Mouse (Mus musculus): ENCODE results near the gene Shisal2a. TPM values are rescaled to one million over a fixed set of nuclear protein-coding genes. Genes with fewer than 3 reads are reported as not detected.
A peak's percentile ranks its signal among the peaks of the same experiment; 100 is the strongest.

The Shisal2a gene
- polyA plus RNA-seq, 1 experiment from 2014 or later, result 0.55 TPM

GRCm38 (mm10) chr4:108406138-108406860 lies 23.1 kb upstream of the Shisal2a start:
- ATAC-seq (ENCODE audit: low read depth), result peak; percentile 79
- no peaks in the 10 kb centered on the region for H3K27me3 ChIP-seq (ENCODE audit: control insufficient read depth, insufficient read depth, low read depth, low read length)
- peak overlapping the region; percentile 56 for H3K4me3 ChIP-seq (ENCODE audit: low read length)
- peaks cover 11% of the 10 kb centered on the region for H3K4me1 ChIP-seq (replicated peaks; ENCODE audit: control insufficient read depth, insufficient read depth, low read length)
- H3K27ac ChIP-seq (ENCODE audit: low read length), result peak overlapping the region; percentile 72
- WGBS, result 1% methylated on average over 52 of the region's 52 CpGs
- no peaks in the 10 kb centered on the region for H3K9me3 ChIP-seq (ENCODE audit: control insufficient read depth, low read length)
- H3K4me2 ChIP-seq (ENCODE audit: low read depth, low read length), result peak overlapping the region; percentile 65
- H3K9ac ChIP-seq (ENCODE audit: low read length), result peak overlapping the region; percentile 81
- H3K36me3 ChIP-seq (ENCODE audit: control insufficient read depth, insufficient read depth, low read length), result 0 out of 2 replicates have a peak, but pooled peaks cover 3% of the 10 kb centered on the region

- peak overlapping the region; percentile 81 for H3K9ac ChIP-seq (ENCODE audit: low read length)
- H3K27me3 ChIP-seq (ENCODE audit: control insufficient read depth, insufficient read depth, low read depth, low read length), result no peaks in the 10 kb centered on the region
- H3K27ac ChIP-seq (ENCODE audit: low read length), result peak overlapping the region; percentile 72
- H3K4me1 ChIP-seq (replicated peaks; ENCODE audit: control insufficient read depth, insufficient read depth, low read length), result peaks cover 11% of the 10 kb centered on the region
- peak; percentile 90 for ATAC-seq (ENCODE audit: low read depth)
- H3K9me3 ChIP-seq (ENCODE audit: control insufficient read depth, low read length), result no peaks in the 10 kb centered on the region
- peak overlapping the region; percentile 65 for H3K4me2 ChIP-seq (ENCODE audit: low read depth, low read length)
- H3K36me3 ChIP-seq (ENCODE audit: control insufficient read depth, insufficient read depth, low read length), result peaks cover 3% of the 10 kb centered on the region; the same call in 1 of the 2 replicates
- H3K4me3 ChIP-seq (ENCODE audit: low read length), result peak overlapping the region; percentile 56
- 46% methylated on average over 3 of the region's 3 CpGs for WGBS
Measured at GRCm38 (mm10) chr4:108405766-108406137, 22.6 kb upstream of the Shisal2a start.

- H3K4me3 ChIP-seq (ENCODE audit: low read length), result no peak overlapping the region
- H3K36me3 ChIP-seq (ENCODE audit: control insufficient read depth, insufficient read depth, low read length), result peaks cover 12% of the 10 kb centered on the region; the same call in 1 of the 2 replicates
- H3K4me1 ChIP-seq (replicated peaks; ENCODE audit: control insufficient read depth, insufficient read depth, low read length), result peaks cover 11% of the 10 kb centered on the region
- H3K9ac ChIP-seq (ENCODE audit: low read length), result no peak overlapping the region
- ATAC-seq (ENCODE audit: low read depth), result no peak
- WGBS, result 89% methylated on average over 8 of the region's 8 CpGs
- no peak overlapping the region for H3K27ac ChIP-seq (ENCODE audit: low read length)
- H3K27me3 ChIP-seq (ENCODE audit: control insufficient read depth, insufficient read depth, low read depth, low read length), result no peaks in the 10 kb centered on the region
- no peaks in the 10 kb centered on the region for H3K9me3 ChIP-seq (ENCODE audit: control insufficient read depth, low read length)
- no peak overlapping the region for H3K4me2 ChIP-seq (ENCODE audit: low read depth, low read length)
Measured at GRCm38 (mm10) chr4:108403861-108404635, 20.9 kb upstream of the Shisal2a start.

- Histone ChIP-seq H3K4me1 (replicated peaks; ENCODE audit: control insufficient read depth, insufficient read depth, low read length) (no peaks in the 10 kb centered on the region), H3K4me2 (ENCODE audit: low read depth, low read length) (no peak overlapping the region), H3K36me3 (ENCODE audit: control insufficient read depth, insufficient read depth, low read length) (peaks cover 12% of the 10 kb centered on the region; the same call in 1 of the 2 replicates), H3K27me3 (ENCODE audit: control insufficient read depth, insufficient read depth, low read depth, low read length) (no peaks in the 10 kb centered on the region), H3K4me3 (ENCODE audit: low read length) (no peak overlapping the region), H3K27ac (ENCODE audit: low read length) (no peak overlapping the region), H3K9ac (ENCODE audit: low read length) (no peak overlapping the region), H3K9me3 (ENCODE audit: control insufficient read depth, low read length) (no peaks in the 10 kb centered on the region)
- ATAC-seq (ENCODE audit: low read depth), result no peak
- 85% methylated on average over 10 of the region's 10 CpGs for WGBS
Measured at GRCm38 (mm10) chr4:108400395-108400794, 17.2 kb upstream of the Shisal2a start.

- H3K36me3 ChIP-seq (ENCODE audit: control insufficient read depth, insufficient read depth, low read length), result no peaks in the 10 kb centered on the region
- H3K4me2 ChIP-seq (ENCODE audit: low read depth, low read length), result no peak overlapping the region
- H3K4me1 ChIP-seq (replicated peaks; ENCODE audit: control insufficient read depth, insufficient read depth, low read length), result no peaks in the 10 kb centered on the region
- no peak overlapping the region for H3K9ac ChIP-seq (ENCODE audit: low read length)
- H3K27me3 ChIP-seq (ENCODE audit: control insufficient read depth, insufficient read depth, low read depth, low read length), result no peaks in the 10 kb centered on the region
- no peak overlapping the region for H3K4me3 ChIP-seq (ENCODE audit: low read length)
- no peaks in the 10 kb centered on the region; the same call in 1 of the 2 replicates for H3K9me3 ChIP-seq (ENCODE audit: control insufficient read depth, low read length)
- ATAC-seq (ENCODE audit: low read depth), result no peak
- no peak overlapping the region for H3K27ac ChIP-seq (ENCODE audit: low read length)
Measured at GRCm38 (mm10) chr4:108394236-108394635, 11.1 kb upstream of the Shisal2a start.

- 43% methylated on average over 2 of the region's 2 CpGs for WGBS
- Histone ChIP-seq H3K27me3 (ENCODE audit: control insufficient read depth, insufficient read depth, low read depth, low read length) (no peaks in the 10 kb centered on the region), H3K9ac (ENCODE audit: low read length) (no peak overlapping the region), H3K4me3 (ENCODE audit: low read length) (no peak overlapping the region), H3K9me3 (ENCODE audit: control insufficient read depth, low read length) (no peaks in the 10 kb centered on the region; the same call in 1 of the 2 replicates), H3K27ac (ENCODE audit: low read length) (no peak overlapping the region), H3K36me3 (ENCODE audit: control insufficient read depth, insufficient read depth, low read length) (no peaks in the 10 kb centered on the region), H3K4me1 (replicated peaks; ENCODE audit: control insufficient read depth, insufficient read depth, low read length) (no peaks in the 10 kb centered on the region), H3K4me2 (ENCODE audit: low read depth, low read length) (no peak overlapping the region)
- no peak for ATAC-seq (ENCODE audit: low read depth)
Measured at GRCm38 (mm10) chr4:108392558-108392957, 9.4 kb upstream of the Shisal2a start.

- no peaks in the 10 kb centered on the region for H3K4me1 ChIP-seq (replicated peaks; ENCODE audit: control insufficient read depth, insufficient read depth, low read length)
- no peak overlapping the region for H3K27ac ChIP-seq (ENCODE audit: low read length)
- H3K27me3 ChIP-seq (ENCODE audit: control insufficient read depth, insufficient read depth, low read depth, low read length), result no peaks in the 10 kb centered on the region
- 64% methylated on average over 5 of the region's 5 CpGs for WGBS
- no peak overlapping the region for H3K9ac ChIP-seq (ENCODE audit: low read length)
- no peaks in the 10 kb centered on the region for H3K36me3 ChIP-seq (ENCODE audit: control insufficient read depth, insufficient read depth, low read length)
- no peaks in the 10 kb centered on the region; the same call in 1 of the 2 replicates for H3K9me3 ChIP-seq (ENCODE audit: control insufficient read depth, low read length)
- no peak for ATAC-seq (ENCODE audit: low read depth)
- no peak overlapping the region for H3K4me3 ChIP-seq (ENCODE audit: low read length)
- H3K4me2 ChIP-seq (ENCODE audit: low read depth, low read length), result no peak overlapping the region
Measured at GRCm38 (mm10) chr4:108391124-108391523, 8.0 kb upstream of the Shisal2a start.

- ATAC-seq (ENCODE audit: low read depth), result no peak
- Histone ChIP-seq H3K27me3 (ENCODE audit: control insufficient read depth, insufficient read depth, low read depth, low read length) (peaks cover 8% of the 10 kb centered on the region), H3K4me2 (ENCODE audit: low read depth, low read length) (no peak overlapping the region), H3K4me1 (replicated peaks; ENCODE audit: control insufficient read depth, insufficient read depth, low read length) (no peaks in the 10 kb centered on the region), H3K9ac (ENCODE audit: low read length) (no peak overlapping the region), H3K9me3 (ENCODE audit: control insufficient read depth, low read length) (no peaks in the 10 kb centered on the region), H3K36me3 (ENCODE audit: control insufficient read depth, insufficient read depth, low read length) (no peaks in the 10 kb centered on the region), H3K4me3 (ENCODE audit: low read length) (no peak overlapping the region), H3K27ac (ENCODE audit: low read length) (no peak overlapping the region)
- WGBS, result 86% methylated on average over 3 of the region's 3 CpGs
Measured at GRCm38 (mm10) chr4:108388741-108389140, 5.6 kb upstream of the Shisal2a start.

GRCm38 (mm10) chr4:108387681-108388253 lies 4.6 kb upstream of the Shisal2a start:
- H3K4me1 ChIP-seq (replicated peaks; ENCODE audit: control insufficient read depth, insufficient read depth, low read length), result peaks cover 4% of the 10 kb centered on the region; the same call in 1 of the 2 replicates
- H3K9ac ChIP-seq (ENCODE audit: low read length), result peak overlapping the region; percentile 75
- ATAC-seq (ENCODE audit: low read depth), result peak; percentile 92
- H3K27ac ChIP-seq (ENCODE audit: low read length), result peak overlapping the region; percentile 85
- no peaks in the 10 kb centered on the region for H3K36me3 ChIP-seq (ENCODE audit: control insufficient read depth, insufficient read depth, low read length)
- H3K9me3 ChIP-seq (ENCODE audit: control insufficient read depth, low read length), result no peaks in the 10 kb centered on the region
- 1% methylated on average over 18 of the region's 18 CpGs for WGBS
- peak overlapping the region; percentile 50 for H3K4me3 ChIP-seq (ENCODE audit: low read length)
- H3K4me2 ChIP-seq (ENCODE audit: low read depth, low read length), result peak overlapping the region; percentile 76
- H3K27me3 ChIP-seq (ENCODE audit: control insufficient read depth, insufficient read depth, low read depth, low read length), result peaks cover 16% of the 10 kb centered on the region
